In the genomic region with DNA sequence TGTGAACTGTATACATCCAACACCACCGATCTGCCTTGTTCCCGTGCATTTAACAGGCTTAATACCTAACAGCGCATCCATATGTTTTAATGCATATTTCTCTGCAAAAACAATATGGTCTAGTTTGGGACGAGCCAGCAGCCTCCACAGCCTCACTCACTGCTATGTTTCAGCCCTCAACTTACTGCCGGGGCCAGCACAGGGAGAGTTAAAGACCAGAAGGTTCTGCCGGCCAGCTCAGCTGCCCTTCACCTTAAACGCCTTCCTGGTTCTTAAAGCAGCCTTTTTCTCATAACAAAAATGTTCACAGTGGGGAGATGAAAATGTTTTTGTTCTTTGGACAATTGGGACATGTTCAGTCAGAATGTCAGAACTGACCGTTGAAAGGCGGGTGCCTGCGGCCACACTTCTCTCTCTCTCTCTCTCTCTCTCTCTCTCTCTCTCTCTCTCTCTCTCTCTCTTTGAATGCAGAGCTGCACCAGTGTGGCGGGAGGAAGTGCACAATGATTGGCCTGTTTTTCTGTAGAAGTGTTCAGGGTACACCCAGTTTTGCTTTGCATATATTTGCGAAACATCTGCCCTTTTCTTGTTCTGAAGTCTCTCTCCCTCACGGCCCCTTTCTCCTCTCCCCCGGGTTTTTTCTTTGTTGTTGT, we compare ENCODE assay signal across 8 mouse cellular contexts.
DNase-seq lines count a peak whose midpoint lies in the region; ATAC-seq and TF ChIP-seq lines count a peak whose summit lies in the region.

No protein-coding gene starts in this region.

- peak overlapping the region; percentile 92 for H3K27ac ChIP-seq in layer of hippocampus, adult 2 months
- H3K27ac ChIP-seq in heart, embryonic 10.5 days: peak overlapping the region; percentile 77
- H3K27ac ChIP-seq in midbrain, embryonic 12.5 days (replicated peaks): peak overlapping the region; percentile 81
- H3K27ac ChIP-seq in liver, postnatal 0 days (ENCODE audit: low read depth): no peak overlapping the region

- 0 out of 2 replicates have a peak overlapping the region, but pooled peaks have one; percentile 1 for H3K4me2 ChIP-seq in midbrain, embryonic 12.5 days (replicated peaks)
- no peak overlapping the region for H3K4me2 ChIP-seq in liver, postnatal 0 days (ENCODE audit: low read depth, low read length)

- H3K9me3 ChIP-seq in heart, embryonic 10.5 days: no peaks in the 10 kb centered on the region
- H3K9me3 ChIP-seq in midbrain, embryonic 12.5 days: no peaks in the 10 kb centered on the region
- no peaks in the 10 kb centered on the region for H3K9me3 ChIP-seq in liver, postnatal 0 days (ENCODE audit: low read length)

- no peaks in the 10 kb centered on the region for H3K27me3 ChIP-seq in heart, embryonic 10.5 days (ENCODE audit: insufficient read depth, poor library complexity, severe bottlenecking)
- H3K27me3 ChIP-seq in midbrain, embryonic 12.5 days: no peaks in the 10 kb centered on the region
- no peaks in the 10 kb centered on the region for H3K27me3 ChIP-seq in liver, postnatal 0 days (ENCODE audit: insufficient read depth, low read length)

- 66% methylated on average over 14 of the region's 14 CpGs for WGBS in heart, embryonic 10.5 days
- 30% methylated on average over 14 of the region's 14 CpGs for WGBS in midbrain, embryonic 12.5 days
- 64% methylated on average over 14 of the region's 14 CpGs for WGBS in liver, postnatal 0 days (ENCODE audit: insufficient replicate concordance)

- no peaks in the 10 kb centered on the region; the same call in 1 of the 2 replicates for H3K36me3 ChIP-seq in heart, embryonic 10.5 days
- H3K36me3 ChIP-seq in midbrain, embryonic 12.5 days: peaks cover 29% of the 10 kb centered on the region
- no peaks in the 10 kb centered on the region for H3K36me3 ChIP-seq in liver, postnatal 0 days (replicated peaks; ENCODE audit: insufficient read depth, low read length)

- peak; percentile 55 for ATAC-seq in midbrain, embryonic 12.5 days (ENCODE audit: low FRiP score, low read depth)
- ATAC-seq in liver, postnatal 0 days: no peak

- no peak for DNase-seq in layer of hippocampus, adult 2 months (ENCODE audit: low spot score in 2 of 2)
- DNase-seq in layer of hippocampus, postnatal 36 days: no peak
- DNase-seq in adipocyte (ENCODE audit: low spot score): peak; percentile 39
- DNase-seq in heart, embryonic 10.5 days (ENCODE audit: low spot score): no peak
- DNase-seq in spleen, adult 12 weeks (ENCODE audit: low spot score): no peak
- DNase-seq in gastrocnemius, adult 8-10 months (ENCODE audit: low spot score in 2 of 2): no peak
- no peak for DNase-seq in liver, postnatal 0 days

- H3K4me3 ChIP-seq in layer of hippocampus, adult 2 months: peak overlapping the region; percentile 23; the same call in 1 of the 2 replicates
- no peak overlapping the region for H3K4me3 ChIP-seq in heart, embryonic 10.5 days
- no peak overlapping the region for H3K4me3 ChIP-seq in midbrain, embryonic 12.5 days
- no peak overlapping the region for H3K4me3 ChIP-seq in liver, postnatal 0 days (ENCODE audit: low read depth, low read length)

- TF ChIP-seq EP300 in liver, postnatal 0 days (IDR thresholded peaks at IDR 0.05; ENCODE audit: low read depth): no peak

- no peak for TF ChIP-seq CTCF in layer of hippocampus, adult 2 months (conservative IDR thresholded peaks at IDR 0.05)
- no peak for TF ChIP-seq CTCF in liver, postnatal 0 days (IDR thresholded peaks at IDR 0.05; ENCODE audit: low read depth)

- H3K9ac ChIP-seq in midbrain, embryonic 12.5 days (replicated peaks): no peak overlapping the region
- H3K9ac ChIP-seq in liver, postnatal 0 days (replicated peaks): no peak overlapping the region

- H3K4me1 ChIP-seq in heart, embryonic 10.5 days: peaks cover 53% of the 10 kb centered on the region
- peaks cover 54% of the 10 kb centered on the region for H3K4me1 ChIP-seq in midbrain, embryonic 12.5 days
- 0 out of 2 replicates have a peak, but pooled peaks cover 2% of the 10 kb centered on the region for H3K4me1 ChIP-seq in liver, postnatal 0 days (ENCODE audit: insufficient read depth)
